Mouse (Mus musculus) liver, embryonic 13.5 days (tissue): ENCODE results near the gene Tanc2. TPM values are rescaled to one million over a fixed set of nuclear protein-coding genes. Genes with fewer than 3 reads are reported as not detected.

Source experiments
- ATAC-seq: fragments of 200-750 bp; cut with Nextera tagmentation; 2 replicates; pipeline ENCODE4 v1.8.0; 2017; ENCODE audit warnings: low read depth, mild to moderate bottlenecking, moderate number of reproducible peaks, moderate library complexity
- DNase-seq: peaks from one replicate; pipeline ENCODE4 v3.0.0; 2022
- H3K27ac ChIP-seq: fragments of 300-500 bp; sonication (generic); 2 replicates; pipeline ENCODE4 v1.5.1; 2015; ENCODE audit warnings: moderate library complexity, mild to moderate bottlenecking, inconsistent platforms
- H3K27me3 ChIP-seq: fragments of 300-500 bp; sonication (generic); 2 replicates; pipeline ENCODE4 v1.6.1; 2015; ENCODE audit warnings: mild to moderate bottlenecking, inconsistent platforms
- H3K36me3 ChIP-seq: fragments of 300-500 bp; sonication (generic); 2 replicates; pipeline ENCODE4 v1.6.1; 2015; ENCODE audit warnings: mild to moderate bottlenecking, inconsistent platforms
- H3K4me1 ChIP-seq: fragments of 300-500 bp; sonication (generic); replicated peaks from 2 replicates; pipeline ENCODE4 v1.6.1; 2015; ENCODE audit warnings: inconsistent platforms
- H3K4me2 ChIP-seq: fragments of 300-500 bp; sonication (generic); 2 replicates; pipeline ENCODE4 v1.6.1; 2015; ENCODE audit warnings: inconsistent platforms, mild to moderate bottlenecking, moderate library complexity
- H3K4me3 ChIP-seq: fragments of 300-500 bp; sonication (generic); replicated peaks from 2 replicates; pipeline ENCODE4 v1.5.1; 2015; ENCODE audit warnings: mild to moderate bottlenecking, inconsistent platforms
- H3K9ac ChIP-seq: fragments of 300-500 bp; sonication (generic); 2 replicates; pipeline ENCODE4 v1.6.1; 2015; ENCODE audit warnings: mild to moderate bottlenecking, inconsistent platforms
- H3K9me3 ChIP-seq: fragments of 300-500 bp; sonication (generic); replicated peaks from 2 replicates; pipeline ENCODE4 v1.6.1; 2016; ENCODE audit warnings: inconsistent platforms
- WGBS: fragments of 180-500 bp; shearing (Covaris S2); methylation state at CpG from one replicate; pipeline ENCODE4 v1.1.7; 2015; ENCODE audit not compliant: insufficient replicate concordance; 5-methylcytosine and 5-hydroxymethylcytosine counted together
- polyA plus RNA-seq: library from polyadenylated mRNA; unstranded; fragments of >200 nt; fragmentation: Nextera tagmentation; extraction: Ambion mirVana; gene quantifications from 2 replicates; pipeline ENCODE4 v1.2.1, GENCODE M21; 2015

The Tanc2 gene
- polyA plus RNA-seq, 1 experiment from 2014 or later = 1.3 TPM

DNA sequence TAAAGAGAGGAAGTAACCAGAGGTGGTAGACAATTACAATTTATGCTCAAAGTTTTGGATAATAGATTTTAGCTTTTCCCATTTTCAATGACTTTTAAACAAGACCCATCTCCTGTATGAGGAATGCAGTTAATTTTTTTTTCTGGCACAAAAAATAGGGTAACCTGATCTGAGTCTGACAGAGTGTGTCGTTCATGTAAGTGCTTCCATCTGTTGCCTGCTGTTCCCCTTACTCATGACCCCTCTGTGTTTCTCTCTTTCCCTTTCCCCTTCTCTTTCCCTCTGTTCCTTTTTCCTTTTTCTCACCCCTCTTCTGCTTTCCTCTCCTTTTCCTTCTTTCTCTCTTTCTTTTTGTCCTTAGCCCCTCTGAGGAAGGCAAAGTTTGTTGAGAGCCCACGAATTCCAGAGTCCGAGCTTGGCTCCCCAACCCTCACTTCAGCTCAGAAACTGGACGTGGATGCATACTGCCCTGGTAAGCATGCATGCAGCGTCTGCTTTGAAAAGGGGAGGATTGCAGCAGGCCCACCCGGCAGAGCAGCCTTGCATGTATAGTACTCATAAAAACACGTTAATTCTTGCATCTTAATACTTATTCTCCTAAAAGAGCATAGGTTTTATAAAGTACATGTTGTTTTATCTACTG lies 168.9 kb downstream of the Tanc2 start:
- no peak for ATAC-seq
- Histone ChIP-seq H3K9me3 (no peaks in the 10 kb centered on the region), H3K36me3 (no peaks in the 10 kb centered on the region), H3K27me3 (no peaks in the 10 kb centered on the region), H3K4me3 (no peak overlapping the region), H3K4me2 (no peak overlapping the region), H3K4me1 (no peaks in the 10 kb centered on the region), H3K27ac (no peak overlapping the region), H3K9ac (no peak overlapping the region)
- 63% methylated on average over 7 of the region's 7 CpGs for WGBS
- no peak for DNase-seq

GRCm38 (mm10) chr11:105759413-105759812 lies 169.6 kb downstream of the Tanc2 start:
- Histone ChIP-seq H3K27ac (no peak overlapping the region), H3K4me2 (no peak overlapping the region), H3K36me3 (no peaks in the 10 kb centered on the region), H3K9me3 (no peaks in the 10 kb centered on the region), H3K4me1 (no peaks in the 10 kb centered on the region), H3K9ac (no peak overlapping the region), H3K27me3 (no peaks in the 10 kb centered on the region), H3K4me3 (no peak overlapping the region)
- no peak for DNase-seq
- no peak for ATAC-seq
- WGBS = 63% methylated on average over 2 of the region's 2 CpGs

DNA sequence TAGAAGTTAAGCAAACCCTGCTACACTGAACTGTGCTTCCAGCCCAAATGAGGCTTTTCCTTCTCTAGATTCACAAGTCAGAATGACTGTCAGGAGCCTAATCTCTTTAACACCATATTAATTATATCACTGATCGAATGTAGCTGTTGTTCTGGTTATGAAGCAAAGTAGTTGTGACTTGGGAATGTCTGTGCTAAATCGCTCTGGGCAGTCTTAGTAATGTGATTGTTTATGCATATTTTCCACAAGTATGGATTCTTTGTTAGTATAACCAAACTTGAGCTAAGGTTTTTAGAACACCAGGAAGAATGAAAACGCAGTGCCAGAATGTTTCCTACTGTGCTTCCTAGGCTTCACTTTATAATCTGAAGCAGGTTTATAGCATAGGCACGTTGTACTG lies 170.6 kb downstream of the Tanc2 start:
- H3K27me3 ChIP-seq = no peaks in the 10 kb centered on the region
- no peak overlapping the region for H3K4me2 ChIP-seq
- ATAC-seq (no peak), DNase-seq (no peak)
- no peaks in the 10 kb centered on the region for H3K4me1 ChIP-seq
- no peak overlapping the region for H3K27ac ChIP-seq
- H3K36me3 ChIP-seq = no peaks in the 10 kb centered on the region
- no peaks in the 10 kb centered on the region for H3K9me3 ChIP-seq
- H3K9ac ChIP-seq = no peak overlapping the region
- 62% methylated on average over 4 of the region's 4 CpGs for WGBS
- no peak overlapping the region for H3K4me3 ChIP-seq

DNA sequence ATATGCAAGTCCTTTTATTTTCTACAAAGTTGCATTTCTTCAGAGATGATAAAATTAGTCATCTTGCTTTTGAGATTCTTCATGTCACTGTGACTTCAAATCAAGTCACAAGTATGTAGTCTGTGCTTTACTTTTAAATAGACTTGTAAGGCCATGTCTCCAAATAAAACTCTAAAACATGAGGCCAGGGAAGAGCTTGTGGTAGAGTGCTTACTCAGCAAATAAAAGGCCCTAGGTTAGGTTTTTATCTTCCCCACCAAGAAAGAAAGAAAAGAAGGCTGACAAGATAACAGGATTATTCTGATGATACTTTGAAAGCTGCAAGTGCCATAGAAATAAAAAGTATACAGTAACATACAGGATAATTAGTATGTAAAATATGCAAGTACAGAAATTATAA lies 188.0 kb downstream of the Tanc2 start:
- ATAC-seq (no peak), DNase-seq (no peak)
- Histone ChIP-seq H3K4me1 (no peaks in the 10 kb centered on the region), H3K4me3 (no peak overlapping the region), H3K36me3 (no peaks in the 10 kb centered on the region), H3K9me3 (no peaks in the 10 kb centered on the region), H3K27ac (no peak overlapping the region), H3K4me2 (no peak overlapping the region), H3K27me3 (no peaks in the 10 kb centered on the region), H3K9ac (no peak overlapping the region)

- H3K4me2 ChIP-seq = no peak overlapping the region
- H3K27ac ChIP-seq = no peak overlapping the region
- H3K4me1 ChIP-seq = no peaks in the 10 kb centered on the region
- DNase-seq = no peak
- no peaks in the 10 kb centered on the region for H3K27me3 ChIP-seq
- H3K4me3 ChIP-seq = no peak overlapping the region
- no peaks in the 10 kb centered on the region for H3K36me3 ChIP-seq
- ATAC-seq = no peak
- no peak overlapping the region for H3K9ac ChIP-seq
- no peaks in the 10 kb centered on the region for H3K9me3 ChIP-seq
Measured at GRCm38 (mm10) chr11:105792501-105792900, 202.7 kb downstream of the Tanc2 start.

DNA sequence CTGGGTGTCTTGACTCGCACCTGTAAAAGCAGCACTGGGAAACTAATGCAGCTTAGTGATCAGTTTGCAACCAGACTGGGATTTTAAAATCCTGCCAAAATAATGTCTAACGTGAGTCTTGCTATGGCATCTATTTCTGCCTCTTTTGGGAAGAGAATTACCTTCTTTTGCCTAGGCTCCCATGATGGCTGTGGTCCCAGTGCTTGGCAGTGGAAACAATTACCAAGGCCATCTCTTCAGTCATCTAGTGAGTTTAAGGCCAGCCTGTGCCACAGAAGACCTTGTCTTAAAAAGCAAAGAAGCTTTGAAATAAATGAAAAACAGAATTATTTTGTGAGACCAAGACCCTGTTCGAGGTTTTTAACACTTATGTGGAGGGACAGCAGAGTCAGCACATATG lies 213.9 kb downstream of the Tanc2 start:
- H3K4me2 ChIP-seq = no peak overlapping the region
- H3K27ac ChIP-seq = no peak overlapping the region
- 69% methylated on average over 3 of the region's 3 CpGs for WGBS
- ATAC-seq (no peak), DNase-seq (no peak)
- H3K9ac ChIP-seq = no peak overlapping the region
- H3K36me3 ChIP-seq = no peaks in the 10 kb centered on the region
- H3K4me3 ChIP-seq = no peak overlapping the region
- no peaks in the 10 kb centered on the region for H3K4me1 ChIP-seq
- no peaks in the 10 kb centered on the region for H3K9me3 ChIP-seq
- H3K27me3 ChIP-seq = no peaks in the 10 kb centered on the region

DNA sequence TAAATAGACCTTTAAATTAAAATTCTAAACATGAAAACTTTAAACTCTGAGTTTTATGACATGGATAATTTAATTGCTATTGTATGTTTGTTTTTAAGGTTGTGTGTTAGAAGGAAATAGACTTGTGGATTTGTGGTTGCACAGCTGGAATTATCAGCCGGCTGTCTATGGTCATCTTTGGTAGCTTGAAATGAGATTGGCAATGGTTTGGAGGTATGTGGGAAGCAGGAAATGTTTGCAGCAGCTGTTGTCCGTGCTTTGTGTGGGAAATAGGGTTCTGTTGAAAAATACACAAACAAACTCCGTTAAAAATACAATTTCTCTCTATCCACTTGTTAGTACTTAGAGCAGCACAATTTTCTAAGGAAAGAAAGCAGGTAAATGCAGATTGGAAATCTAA lies 215.0 kb downstream of the Tanc2 start:
- no peaks in the 10 kb centered on the region for H3K4me1 ChIP-seq
- H3K27me3 ChIP-seq = no peaks in the 10 kb centered on the region
- H3K36me3 ChIP-seq = no peaks in the 10 kb centered on the region
- H3K9ac ChIP-seq = no peak overlapping the region
- 28% methylated on average over 3 of the region's 3 CpGs for WGBS
- no peak for ATAC-seq
- no peaks in the 10 kb centered on the region for H3K9me3 ChIP-seq
- no peak for DNase-seq
- H3K27ac ChIP-seq = no peak overlapping the region
- no peak overlapping the region for H3K4me2 ChIP-seq
- no peak overlapping the region for H3K4me3 ChIP-seq

- 73% methylated on average over 5 of the region's 5 CpGs for WGBS
- no peaks in the 10 kb centered on the region for H3K27me3 ChIP-seq
- H3K9me3 ChIP-seq = no peaks in the 10 kb centered on the region
- H3K4me3 ChIP-seq = no peak overlapping the region
- H3K36me3 ChIP-seq = no peaks in the 10 kb centered on the region
- DNase-seq (no peak), ATAC-seq (no peak)
- no peaks in the 10 kb centered on the region for H3K4me1 ChIP-seq
- no peak overlapping the region for H3K27ac ChIP-seq
- H3K9ac ChIP-seq = no peak overlapping the region
- no peak overlapping the region for H3K4me2 ChIP-seq
Measured at GRCm38 (mm10) chr11:105807103-105807502, 217.3 kb downstream of the Tanc2 start.

DNA sequence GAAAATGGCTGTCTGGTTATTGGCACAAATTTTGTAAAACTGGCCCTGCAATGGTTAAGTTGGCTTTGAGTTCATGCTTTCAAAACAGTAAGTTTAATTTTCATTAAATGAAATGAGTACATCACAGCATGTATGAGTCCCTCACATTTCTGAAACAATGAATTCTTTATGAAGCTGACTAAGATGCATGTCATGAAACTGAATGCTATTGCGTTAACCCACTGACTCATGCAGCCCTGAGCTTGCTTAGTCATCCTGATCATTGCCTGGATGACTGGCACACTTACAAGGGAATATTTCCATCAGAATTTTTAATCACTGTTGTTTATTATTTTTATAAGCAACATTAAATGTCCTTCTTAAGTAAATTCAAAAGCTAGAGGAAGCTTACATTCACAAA lies 233.5 kb downstream of the Tanc2 start:
- no peak for ATAC-seq
- Histone ChIP-seq H3K27ac (no peak overlapping the region), H3K9me3 (no peaks in the 10 kb centered on the region), H3K4me2 (no peak overlapping the region), H3K9ac (no peak overlapping the region), H3K27me3 (no peaks in the 10 kb centered on the region), H3K4me3 (no peak overlapping the region), H3K4me1 (no peaks in the 10 kb centered on the region), H3K36me3 (no peaks in the 10 kb centered on the region)
- DNase-seq = no peak
- WGBS = 77% methylated on average over 1 of the region's 1 CpGs

GRCm38 (mm10) chr11:105823759-105824158 lies 234.0 kb downstream of the Tanc2 start:
- Histone ChIP-seq H3K9me3 (no peaks in the 10 kb centered on the region), H3K4me3 (no peak overlapping the region), H3K4me2 (no peak overlapping the region), H3K9ac (no peak overlapping the region), H3K4me1 (no peaks in the 10 kb centered on the region), H3K36me3 (no peaks in the 10 kb centered on the region), H3K27me3 (no peaks in the 10 kb centered on the region), H3K27ac (no peak overlapping the region)
- ATAC-seq (peak; percentile 54; the same call in 1 of the 2 replicates), DNase-seq (no peak)
- 42% methylated on average over 2 of the region's 2 CpGs for WGBS

DNA sequence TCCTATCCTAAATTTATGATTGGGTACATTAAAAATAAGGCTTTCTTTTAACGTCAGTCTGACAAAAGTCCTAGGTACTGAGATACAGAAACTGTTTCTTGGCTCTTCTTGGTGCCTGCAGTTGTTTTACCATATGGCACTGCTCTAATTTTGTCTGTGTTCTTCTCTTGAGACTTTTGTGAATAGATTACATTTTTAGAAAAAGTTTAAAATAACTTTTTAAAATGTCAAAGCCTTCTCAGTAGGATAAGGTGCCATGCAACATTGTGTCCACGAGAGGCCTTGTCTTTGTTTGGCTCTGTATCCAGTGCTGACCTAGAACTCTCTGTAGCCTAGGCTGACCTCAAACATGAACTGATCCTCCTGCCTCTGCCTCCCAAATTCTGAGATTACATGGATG lies 238.4 kb downstream of the Tanc2 start:
- no peak for ATAC-seq
- no peaks in the 10 kb centered on the region for H3K36me3 ChIP-seq
- H3K4me1 ChIP-seq = no peaks in the 10 kb centered on the region
- H3K4me3 ChIP-seq = no peak overlapping the region
- no peak for DNase-seq
- 69% methylated on average over 2 of the region's 2 CpGs for WGBS
- H3K9me3 ChIP-seq = no peaks in the 10 kb centered on the region
- no peak overlapping the region for H3K27ac ChIP-seq
- no peak overlapping the region for H3K9ac ChIP-seq
- no peaks in the 10 kb centered on the region for H3K27me3 ChIP-seq
- no peak overlapping the region for H3K4me2 ChIP-seq

- Histone ChIP-seq H3K27ac (peak overlapping the region; percentile 55), H3K4me1 (peaks cover 40% of the 10 kb centered on the region), H3K4me3 (no peak overlapping the region), H3K27me3 (no peaks in the 10 kb centered on the region), H3K36me3 (no peaks in the 10 kb centered on the region), H3K9me3 (no peaks in the 10 kb centered on the region), H3K9ac (no peak overlapping the region), H3K4me2 (no peak overlapping the region)
- ATAC-seq = peak; percentile 79
- DNase-seq = no peak
- 59% methylated on average over 4 of the region's 4 CpGs for WGBS
Measured at GRCm38 (mm10) chr11:105835209-105835608, 245.4 kb downstream of the Tanc2 start.
